Mouse (Mus musculus): ENCODE results near the gene Zc3h6. TPM values are rescaled to one million over a fixed set of nuclear protein-coding genes. Genes with fewer than 3 reads are reported as not detected.

The Zc3h6 gene
- polyA plus RNA-seq, 1 experiment from 2014 or later, result 1.8 TPM

DNA sequence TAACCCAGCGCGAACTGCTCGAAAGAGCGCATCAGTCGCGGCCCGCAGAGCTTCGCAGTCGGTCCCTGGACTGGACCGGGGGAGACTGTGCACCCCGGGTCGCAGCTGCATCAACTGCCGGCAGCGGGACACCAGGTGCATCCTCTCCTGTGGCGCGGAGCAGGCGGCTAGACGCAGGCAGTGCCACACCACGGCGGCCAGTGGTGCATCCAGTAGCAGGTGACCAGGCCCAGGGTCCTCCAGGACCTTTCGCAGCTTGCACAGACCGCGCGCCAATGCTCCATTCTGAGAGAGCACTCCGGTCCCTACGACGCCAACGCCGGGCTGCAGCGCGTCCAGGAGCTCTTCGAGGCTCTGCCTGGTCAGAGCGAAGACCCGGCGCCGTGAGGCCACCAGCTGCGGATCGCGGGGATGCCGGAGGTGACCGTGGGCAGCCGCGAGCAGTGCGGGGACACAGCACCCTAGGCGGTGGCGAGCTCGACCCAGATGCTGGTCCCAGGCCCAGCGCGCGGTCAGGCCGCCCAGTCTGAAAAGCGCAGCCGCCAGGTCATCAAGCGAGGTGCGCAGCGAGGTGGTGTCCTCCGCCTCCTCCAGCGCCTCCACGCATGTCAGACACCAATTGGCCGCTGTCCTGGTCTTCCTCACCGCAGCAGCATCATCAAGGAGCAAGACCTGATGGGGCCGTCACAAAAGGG, 71.9 kb downstream of the Zc3h6 start:
- Histone ChIP-seq H3K27me3 (peaks cover 28% of the 10 kb centered on the region), H3K36me3 (no peaks in the 10 kb centered on the region), H3K4me3 (peak overlapping the region; percentile 37), H3K27ac (no peak overlapping the region), H3K9me3 (no peaks in the 10 kb centered on the region), H3K4me1 (peaks cover 16% of the 10 kb centered on the region), H3K9ac (peak overlapping the region; percentile 5; the same call in 1 of the 2 replicates), H3K4me2 (peak overlapping the region; percentile 85)
- 3% methylated on average over 59 of the region's 62 CpGs for WGBS
- ATAC-seq (ENCODE audit: borderline replicate concordance, extremely low read depth, low FRiP score, low TSS enrichment), result peak; percentile 42; the same call in 1 of the 2 replicates

GRCm38 (mm10) chr2:129040567-129040966, 73.4 kb downstream of the Zc3h6 start:
- no peaks in the 10 kb centered on the region for H3K36me3 ChIP-seq
- H3K27ac ChIP-seq, result no peak overlapping the region
- 26% methylated on average over 6 of the region's 6 CpGs for WGBS
- no peak for ATAC-seq (ENCODE audit: borderline replicate concordance, extremely low read depth, low FRiP score, low TSS enrichment)
- no peaks in the 10 kb centered on the region for H3K9me3 ChIP-seq
- peaks cover 16% of the 10 kb centered on the region for H3K4me1 ChIP-seq
- no peak overlapping the region for H3K4me2 ChIP-seq
- H3K4me3 ChIP-seq, result no peak overlapping the region
- H3K27me3 ChIP-seq, result peaks cover 28% of the 10 kb centered on the region
- H3K9ac ChIP-seq, result no peak overlapping the region

GRCm38 (mm10) chr2:129046172-129046845, 79.1 kb downstream of the Zc3h6 start:
- 0 out of 2 replicates have a peak, but pooled peaks cover 5% of the 10 kb centered on the region for H3K4me1 ChIP-seq
- H3K27me3 ChIP-seq, result no peaks in the 10 kb centered on the region
- H3K4me3 ChIP-seq, result no peak overlapping the region
- no peaks in the 10 kb centered on the region for H3K36me3 ChIP-seq
- no peak overlapping the region for H3K9ac ChIP-seq
- H3K4me2 ChIP-seq, result no peak overlapping the region
- ATAC-seq (ENCODE audit: borderline replicate concordance, extremely low read depth, low FRiP score, low TSS enrichment), result peak; percentile 39; the same call in 1 of the 2 replicates
- WGBS, result 41% methylated on average over 6 of the region's 6 CpGs
- H3K27ac ChIP-seq, result peak overlapping the region; percentile 24; the same call in 1 of the 2 replicates
- no peaks in the 10 kb centered on the region for H3K9me3 ChIP-seq

GRCm38 (mm10) chr2:129046846-129047196, 79.6 kb downstream of the Zc3h6 start:
- H3K4me2 ChIP-seq, result no peak overlapping the region
- no peak for ATAC-seq (ENCODE audit: borderline replicate concordance, extremely low read depth, low FRiP score, low TSS enrichment)
- no peak overlapping the region for H3K9ac ChIP-seq
- no peaks in the 10 kb centered on the region for H3K36me3 ChIP-seq
- no peak overlapping the region for H3K4me3 ChIP-seq
- no peaks in the 10 kb centered on the region for H3K9me3 ChIP-seq
- WGBS, result 71% methylated on average over 4 of the region's 4 CpGs
- 0 out of 2 replicates have a peak, but pooled peaks cover 5% of the 10 kb centered on the region for H3K4me1 ChIP-seq
- no peaks in the 10 kb centered on the region for H3K27me3 ChIP-seq
- peak overlapping the region; percentile 24; the same call in 1 of the 2 replicates for H3K27ac ChIP-seq

DNA sequence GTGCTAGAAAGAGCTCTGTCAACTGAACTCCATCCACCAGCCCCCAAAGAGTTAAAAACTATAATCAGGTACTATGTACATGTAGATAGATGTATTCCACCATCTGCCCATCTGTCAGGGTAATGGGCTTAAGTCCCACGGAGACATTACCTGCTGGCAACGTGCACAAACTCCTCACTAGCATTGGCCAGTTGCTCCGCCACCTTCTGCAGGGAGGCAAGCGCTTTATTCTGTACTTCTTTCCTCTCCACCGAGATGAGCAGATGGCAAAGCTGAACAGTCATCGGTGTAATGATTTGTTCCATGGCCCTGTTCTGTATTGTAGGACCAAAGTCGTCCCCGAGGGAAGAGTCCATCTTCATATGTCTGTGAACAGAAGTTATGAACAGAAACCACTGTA, 80.6 kb downstream of the Zc3h6 start, which contains the start of gene Vinac1:
Gene Vinac1, minus strand, starts transcription at position 362 of the 400 bp plus-strand sequence.
- no peak within 1 kb of the TSS for H3K4me3 ChIP-seq
- no peak within 1 kb of the TSS for H3K9ac ChIP-seq
- peak within 1 kb of the TSS; percentile 24; the same call in 1 of the 2 replicates for H3K27ac ChIP-seq
- no peak for ATAC-seq (ENCODE audit: borderline replicate concordance, extremely low read depth, low FRiP score, low TSS enrichment)
- WGBS, result 81% methylated on average over 8 of the region's 8 CpGs
- 0 out of 2 replicates have a peak, but pooled peaks cover 5% of the 10 kb centered on the region for H3K4me1 ChIP-seq
- H3K27me3 ChIP-seq, result no peaks in the 10 kb centered on the region
- no peaks in the 10 kb centered on the region for H3K9me3 ChIP-seq
- no peaks in the 10 kb centered on the region for H3K36me3 ChIP-seq
- H3K4me2 ChIP-seq, result no peak within 1 kb of the TSS

- no peak overlapping the region for H3K4me3 ChIP-seq
- no peak overlapping the region for H3K9ac ChIP-seq
- H3K27ac ChIP-seq, result no peak overlapping the region
- no peaks in the 10 kb centered on the region for H3K36me3 ChIP-seq
- ATAC-seq (ENCODE audit: borderline replicate concordance, extremely low read depth, low FRiP score, low TSS enrichment), result no peak
- no peak overlapping the region for H3K4me2 ChIP-seq
- H3K9me3 ChIP-seq, result no peaks in the 10 kb centered on the region
- WGBS, result 61% methylated on average over 4 of the region's 4 CpGs
- no peaks in the 10 kb centered on the region for H3K27me3 ChIP-seq
- H3K4me1 ChIP-seq, result no peaks in the 10 kb centered on the region
These were observed 85.3 kb downstream of the Zc3h6 start for GRCm38 (mm10) chr2:129052451-129052983.

DNA sequence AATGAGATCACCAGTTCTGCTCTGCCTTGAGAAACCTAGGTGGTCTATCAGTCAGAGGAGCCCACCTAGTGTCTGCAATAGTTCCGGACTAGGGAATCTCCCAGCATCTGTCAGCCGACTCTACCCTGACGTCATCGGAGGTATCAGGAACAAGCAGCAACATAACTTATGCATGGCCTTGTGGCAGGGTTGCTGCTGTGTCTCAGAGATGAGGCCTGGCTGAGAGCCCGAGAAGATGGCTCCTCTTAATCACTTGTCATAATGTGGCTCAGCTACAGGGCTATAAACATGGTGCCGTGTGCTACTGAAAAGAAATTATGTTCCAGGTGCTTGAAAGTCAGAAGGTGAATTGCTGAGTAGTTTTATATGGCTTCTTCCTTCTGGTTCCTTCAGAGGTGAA, 88.5 kb downstream of the Zc3h6 start:
- no peak for ATAC-seq (ENCODE audit: borderline replicate concordance, extremely low read depth, low FRiP score, low TSS enrichment)
- Histone ChIP-seq H3K4me3 (no peak overlapping the region), H3K9me3 (no peaks in the 10 kb centered on the region), H3K27me3 (no peaks in the 10 kb centered on the region), H3K36me3 (no peaks in the 10 kb centered on the region), H3K4me1 (no peaks in the 10 kb centered on the region), H3K4me2 (no peak overlapping the region), H3K27ac (no peak overlapping the region), H3K9ac (no peak overlapping the region)
- 79% methylated on average over 6 of the region's 6 CpGs for WGBS

DNA sequence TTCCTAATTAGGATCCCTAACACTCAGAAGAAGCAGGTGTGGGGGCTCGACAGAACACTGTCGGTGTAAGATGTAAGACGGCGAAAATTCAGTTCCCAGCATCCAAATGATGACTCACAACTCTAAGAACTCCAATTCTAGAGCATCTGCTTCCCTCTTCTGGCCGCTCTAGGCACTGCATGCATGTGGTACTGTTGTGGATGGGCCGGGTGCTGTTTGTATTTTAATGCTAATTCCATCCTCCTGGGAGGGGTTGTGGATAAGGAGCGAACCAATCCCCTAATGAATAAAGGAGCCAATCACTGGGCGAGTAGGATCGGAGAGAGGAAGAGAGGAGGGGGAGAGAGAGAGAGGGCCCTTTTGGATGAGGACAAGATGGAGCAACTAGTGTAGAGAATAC, 89.4 kb downstream of the Zc3h6 start:
- H3K4me3 ChIP-seq, result no peak overlapping the region
- no peak overlapping the region for H3K4me2 ChIP-seq
- no peak overlapping the region for H3K27ac ChIP-seq
- no peak overlapping the region for H3K9ac ChIP-seq
- 43% methylated on average over 9 of the region's 9 CpGs for WGBS
- H3K9me3 ChIP-seq, result no peaks in the 10 kb centered on the region
- no peaks in the 10 kb centered on the region for H3K27me3 ChIP-seq
- no peaks in the 10 kb centered on the region for H3K36me3 ChIP-seq
- no peaks in the 10 kb centered on the region for H3K4me1 ChIP-seq
- no peak for ATAC-seq (ENCODE audit: borderline replicate concordance, extremely low read depth, low FRiP score, low TSS enrichment)

DNA sequence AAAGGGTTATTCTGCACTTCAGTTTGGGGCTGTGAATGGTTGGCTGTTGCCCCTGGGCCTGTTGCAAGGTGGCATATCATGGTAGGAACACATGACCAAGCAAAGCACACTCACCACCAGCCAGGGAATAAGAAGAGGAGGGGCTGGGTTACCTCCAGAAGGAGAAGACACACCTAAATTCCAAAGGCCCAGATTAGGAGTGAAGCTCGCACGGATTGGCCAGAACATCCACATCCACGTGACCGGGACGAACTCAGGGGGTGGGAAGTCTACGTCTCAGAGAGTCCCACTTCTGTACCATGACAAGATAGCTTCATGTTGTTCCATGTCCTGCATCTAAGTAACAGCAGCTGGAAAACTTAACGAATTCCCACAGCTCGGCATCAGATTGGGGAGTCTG, 90.1 kb downstream of the Zc3h6 start:
- Histone ChIP-seq H3K4me3 (no peak overlapping the region), H3K4me2 (no peak overlapping the region), H3K27ac (no peak overlapping the region), H3K36me3 (no peaks in the 10 kb centered on the region), H3K9me3 (no peaks in the 10 kb centered on the region), H3K27me3 (no peaks in the 10 kb centered on the region), H3K4me1 (no peaks in the 10 kb centered on the region), H3K9ac (no peak overlapping the region)
- no peak for ATAC-seq (ENCODE audit: borderline replicate concordance, extremely low read depth, low FRiP score, low TSS enrichment)
- WGBS, result 94% methylated on average over 8 of the region's 8 CpGs

DNA sequence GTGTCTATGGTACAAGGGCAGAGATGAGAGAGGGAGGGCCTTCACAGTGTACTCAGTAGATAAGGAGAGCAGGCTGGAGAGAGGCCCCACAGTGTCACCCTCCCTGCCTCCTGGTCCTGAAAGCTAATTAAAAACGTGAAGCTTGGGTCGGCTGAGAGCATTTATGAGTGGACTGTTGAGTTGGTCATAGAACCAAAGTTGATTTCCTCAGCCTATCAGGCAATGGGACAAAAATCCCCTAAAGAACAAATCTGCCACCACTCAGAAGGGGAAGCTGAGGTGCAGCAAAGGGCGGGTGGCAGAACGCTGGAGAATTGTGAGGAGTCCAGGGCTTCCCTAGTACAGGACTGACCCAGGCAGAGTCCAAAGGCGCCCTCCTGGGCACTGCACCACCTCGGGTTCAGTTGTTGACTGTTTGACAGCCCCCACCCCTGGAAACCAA, 90.7 kb downstream of the Zc3h6 start:
- H3K27me3 ChIP-seq, result no peaks in the 10 kb centered on the region
- ATAC-seq (ENCODE audit: borderline replicate concordance, extremely low read depth, low FRiP score, low TSS enrichment), result no peak
- 90% methylated on average over 6 of the region's 6 CpGs for WGBS

DNA sequence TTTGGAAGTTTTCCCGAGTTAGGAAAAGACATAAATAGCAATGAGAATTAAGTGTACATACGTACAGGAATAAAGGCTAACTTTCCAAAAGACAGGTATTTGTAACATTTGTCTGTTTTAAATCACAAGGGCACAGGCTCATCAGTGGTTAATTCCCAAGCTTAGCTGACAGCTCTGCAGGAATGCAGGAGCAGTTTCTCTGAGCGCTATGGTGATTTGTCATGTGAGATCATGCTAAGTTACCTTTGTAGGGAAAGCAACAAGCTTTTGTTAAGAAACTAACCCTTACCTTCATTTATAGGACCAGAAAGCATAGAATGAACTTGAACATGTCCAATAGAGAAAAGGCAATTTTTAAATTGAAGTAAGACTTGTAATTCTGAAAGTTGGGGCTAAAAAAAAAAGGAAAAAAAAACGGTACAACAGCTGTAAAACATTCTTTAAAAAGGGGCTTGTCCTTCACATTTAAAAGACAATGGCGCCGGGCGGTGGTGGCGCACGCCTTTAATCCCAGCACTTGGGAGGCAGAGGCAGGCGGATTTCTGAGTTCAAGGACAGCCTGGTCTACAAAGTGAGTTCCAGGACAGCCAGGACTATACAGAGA, 94.4 kb downstream of the Zc3h6 start:
- Histone ChIP-seq H3K9ac (no peak overlapping the region), H3K27me3 (no peaks in the 10 kb centered on the region), H3K9me3 (no peaks in the 10 kb centered on the region), H3K4me2 (no peak overlapping the region), H3K4me3 (no peak overlapping the region), H3K27ac (no peak overlapping the region), H3K36me3 (no peaks in the 10 kb centered on the region), H3K4me1 (0 out of 2 replicates have a peak, but pooled peaks cover 7% of the 10 kb centered on the region)
- WGBS, result 69% methylated on average over 10 of the region's 10 CpGs
- ATAC-seq (ENCODE audit: borderline replicate concordance, extremely low read depth, low FRiP score, low TSS enrichment), result no peak

More for the DNA sequence above, 90.7 kb downstream of the Zc3h6 start:
- Histone ChIP-seq H3K4me2 (no peak overlapping the region), H3K9ac (no peak overlapping the region), H3K4me3 (no peak overlapping the region), H3K27ac (no peak overlapping the region), H3K4me1 (no peaks in the 10 kb centered on the region), H3K36me3 (no peaks in the 10 kb centered on the region), H3K9me3 (no peaks in the 10 kb centered on the region)

Data from lung, embryonic 15.5 days (tissue).